Mouse (Mus musculus): ENCODE results near the gene Arl13b. TPM values are rescaled to one million over a fixed set of nuclear protein-coding genes. Genes with fewer than 3 reads are reported as not detected.

The Arl13b gene
- polyA plus RNA-seq, 1 experiment from 2014 or later, result 11.4 TPM

DNA sequence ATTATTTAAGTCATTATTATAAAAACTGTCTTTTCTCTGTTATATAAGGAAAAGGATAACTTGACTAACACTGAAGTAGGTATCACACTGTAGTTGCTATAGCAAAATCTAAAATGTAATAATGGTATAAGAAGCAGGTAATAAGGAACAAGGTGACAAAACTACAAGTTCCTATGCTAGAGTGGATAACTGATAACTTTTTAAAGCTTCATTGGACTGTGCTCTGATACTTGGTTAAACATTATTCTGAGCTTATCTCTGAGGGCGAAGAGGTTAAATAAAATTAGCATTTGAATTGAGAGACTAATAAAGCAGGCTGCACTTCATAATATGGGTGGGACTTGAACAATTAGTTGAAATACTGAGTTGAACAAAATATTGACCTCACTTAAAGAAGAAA is 93.2 kb downstream of the Arl13b start:
- no peak overlapping the region for H3K4me3 ChIP-seq (ENCODE audit: low read length)
- no peaks in the 10 kb centered on the region for H3K27me3 ChIP-seq (replicated peaks; ENCODE audit: control insufficient read depth, insufficient read depth, low read length)
- no peak overlapping the region for H3K27ac ChIP-seq (ENCODE audit: low read length)
- no peak overlapping the region for H3K4me2 ChIP-seq (ENCODE audit: low read depth, low read length)
- no peak overlapping the region for H3K9ac ChIP-seq (ENCODE audit: low read depth, low read length)
- WGBS, result 60% methylated on average over 1 of the region's 1 CpGs
- no peaks in the 10 kb centered on the region for H3K4me1 ChIP-seq (ENCODE audit: control insufficient read depth, insufficient read depth, low read length)
- H3K9me3 ChIP-seq (ENCODE audit: control insufficient read depth, low read length), result no peaks in the 10 kb centered on the region; the same call in 1 of the 2 replicates
- ATAC-seq, result peak; percentile 79
- no peaks in the 10 kb centered on the region for H3K36me3 ChIP-seq (ENCODE audit: control insufficient read depth, insufficient read depth, low read length)

DNA sequence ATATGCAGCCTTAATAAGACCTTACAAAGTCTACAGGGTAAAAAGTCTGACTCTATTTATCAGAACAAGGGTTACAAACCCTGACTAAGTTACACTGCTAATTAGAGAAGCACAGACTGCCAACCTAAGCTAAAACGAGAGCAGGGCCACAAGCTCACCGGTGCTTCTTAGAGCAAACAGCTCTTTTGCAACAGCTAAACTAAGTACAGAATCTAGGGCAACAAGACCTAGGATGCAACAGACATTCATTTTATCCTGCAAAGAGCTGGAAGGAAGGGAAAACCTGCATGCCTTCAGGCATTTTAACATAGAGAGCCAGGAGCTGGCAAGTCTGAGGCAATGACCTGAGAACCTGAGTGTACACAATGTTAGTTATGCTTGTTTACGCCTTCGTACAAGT is 93.8 kb downstream of the Arl13b start:
- Histone ChIP-seq H3K9me3 (ENCODE audit: control insufficient read depth, low read length) (no peaks in the 10 kb centered on the region), H3K4me2 (ENCODE audit: low read depth, low read length) (no peak overlapping the region), H3K9ac (ENCODE audit: low read depth, low read length) (no peak overlapping the region), H3K27ac (ENCODE audit: low read length) (no peak overlapping the region), H3K4me3 (ENCODE audit: low read length) (no peak overlapping the region), H3K27me3 (replicated peaks; ENCODE audit: control insufficient read depth, insufficient read depth, low read length) (no peaks in the 10 kb centered on the region), H3K36me3 (ENCODE audit: control insufficient read depth, insufficient read depth, low read length) (no peaks in the 10 kb centered on the region), H3K4me1 (ENCODE audit: control insufficient read depth, insufficient read depth, low read length) (no peaks in the 10 kb centered on the region)
- no peak for ATAC-seq
- WGBS, result 83% methylated on average over 4 of the region's 4 CpGs

DNA sequence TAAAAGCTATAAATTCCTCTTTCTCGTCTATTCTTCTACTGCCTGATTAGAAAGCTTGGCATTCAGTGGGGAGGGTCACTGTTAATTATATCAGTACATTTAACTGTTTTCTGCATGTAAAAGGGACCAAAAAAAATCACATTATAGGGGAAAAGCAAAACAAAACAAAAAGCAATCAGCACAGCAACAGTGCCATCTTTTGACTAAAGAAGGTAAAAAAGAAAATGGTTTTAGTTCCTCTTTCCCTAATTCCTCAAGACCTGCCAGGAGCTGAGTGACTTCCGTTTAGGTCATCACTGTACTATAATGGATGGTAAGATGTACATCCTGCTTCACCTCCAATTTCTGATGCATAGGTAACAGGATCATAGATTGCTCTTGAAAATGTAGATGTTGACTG is 101.0 kb downstream of the Arl13b start:
- Histone ChIP-seq H3K9ac (ENCODE audit: low read depth, low read length) (no peak overlapping the region), H3K9me3 (ENCODE audit: control insufficient read depth, low read length) (no peaks in the 10 kb centered on the region), H3K36me3 (ENCODE audit: control insufficient read depth, insufficient read depth, low read length) (no peaks in the 10 kb centered on the region), H3K27me3 (replicated peaks; ENCODE audit: control insufficient read depth, insufficient read depth, low read length) (no peaks in the 10 kb centered on the region), H3K4me1 (ENCODE audit: control insufficient read depth, insufficient read depth, low read length) (no peaks in the 10 kb centered on the region), H3K4me2 (ENCODE audit: low read depth, low read length) (no peak overlapping the region), H3K27ac (ENCODE audit: low read length) (no peak overlapping the region), H3K4me3 (ENCODE audit: low read length) (no peak overlapping the region)
- WGBS, result 73% methylated on average over 2 of the region's 2 CpGs
- ATAC-seq, result no peak

Small RNA genes within 50 kb of the gene (microRNA-seq; reads per million reads assigned to microRNA genes)
- gene Gm25986, result not detected

Other genes starting within 250 kb of the Arl13b start
- 8.8 and 11.0 TPM in 2 replicates for gene Nsun3, start 60.2 kb downstream of the Arl13b start, polyA plus RNA-seq (2015; fragmentation: Nextera tagmentation; extraction: Ambion mirVana)
- 0.38 and 0.45 TPM in 2 replicates for gene Stx19, start 32.4 kb downstream of the Arl13b start, polyA plus RNA-seq (2015; fragmentation: Nextera tagmentation; extraction: Ambion mirVana)
- gene Pros1, start 7.3 kb upstream of the Arl13b start, polyA plus RNA-seq (2015; fragmentation: Nextera tagmentation; extraction: Ambion mirVana), result 28.9 and 30.2 TPM in 2 replicates

Measured in intestine, embryonic 16.5 days (tissue).